Mouse (Mus musculus) intestine, embryonic 14.5 days (tissue): ENCODE measurements around the gene Mcu. TPM values are rescaled to one million over a fixed set of nuclear protein-coding genes. Genes with fewer than 3 reads are reported as not detected.

ENCODE experiments used
- ATAC-seq: fragments of 200-750 bp; cut with Nextera tagmentation; replicated peaks from 2 replicates; pipeline ENCODE4 v1.8.0; 2017; ENCODE audit warnings: low read depth, moderate number of reproducible peaks, moderate TSS enrichment, moderate library complexity; ENCODE audit not compliant: low FRiP score, low TSS enrichment
- DNase-seq: peaks from one replicate; pipeline ENCODE4 v3.0.0-alpha.2; 2018; ENCODE audit warnings: low spot score
- H3K27ac ChIP-seq: fragments of 300-500 bp; sonication (generic); 2 replicates; pipeline ENCODE4 v1.5.1; 2014; ENCODE audit warnings: low read depth, mild to moderate bottlenecking, control low read depth
- H3K27me3 ChIP-seq: fragments of 300-500 bp; sonication (generic); replicated peaks from 2 replicates; pipeline ENCODE4 v1.6.1; 2014; ENCODE audit warnings: low read length, control low read depth; ENCODE audit not compliant: control insufficient read depth, insufficient read depth
- H3K36me3 ChIP-seq: fragments of 300-500 bp; sonication (generic); 2 replicates; pipeline ENCODE4 v1.6.1; 2014; ENCODE audit warnings: low read length, control low read depth; ENCODE audit not compliant: control insufficient read depth, insufficient read depth
- H3K4me1 ChIP-seq: fragments of 300-500 bp; sonication (generic); replicated peaks from 2 replicates; pipeline ENCODE4 v1.6.1; 2014; ENCODE audit warnings: low read length, control low read depth, mixed read lengths; ENCODE audit not compliant: control insufficient read depth, insufficient read depth
- H3K4me2 ChIP-seq: fragments of 300-500 bp; sonication (generic); 2 replicates; pipeline ENCODE4 v1.6.1; 2014; ENCODE audit warnings: low read length
- H3K4me3 ChIP-seq: fragments of 300-500 bp; sonication (generic); 2 replicates; pipeline ENCODE4 v1.5.1; 2014; ENCODE audit warnings: low read depth, low read length, control low read depth, mixed read lengths
- H3K9ac ChIP-seq: fragments of 300-500 bp; sonication (generic); 2 replicates; pipeline ENCODE4 v1.6.1; 2014; ENCODE audit warnings: mild to moderate bottlenecking, low read length
- H3K9me3 ChIP-seq: fragments of 300-500 bp; sonication (generic); 2 replicates; pipeline ENCODE4 v1.6.1; 2016; ENCODE audit warnings: low read length, control low read depth; ENCODE audit not compliant: control insufficient read depth
- WGBS: fragments of 180-500 bp; shearing (Covaris S2); extraction: QIAGEN DNeasy Blood & Tissue Kit; methylation state at CpG from one replicate; pipeline ENCODE4 v1.1.7; 2014; 5-methylcytosine and 5-hydroxymethylcytosine counted together
- polyA plus RNA-seq: library from polyadenylated mRNA; unstranded; fragments of >200 nt; fragmentation: Nextera tagmentation; extraction: Ambion mirVana; gene quantifications from 2 replicates; pipeline ENCODE4 v1.2.1, GENCODE M21; 2014

Gene Mcu
- polyA plus RNA-seq, 1 experiment from 2014 or later: 60.2 TPM

GRCm38 (mm10) chr10:59511427-59511963, 105.0 kb downstream of the Mcu start:
- Histone ChIP-seq H3K9me3 (no peaks in the 10 kb centered on the region), H3K4me3 (no peak overlapping the region), H3K27me3 (no peaks in the 10 kb centered on the region), H3K9ac (no peak overlapping the region), H3K36me3 (no peaks in the 10 kb centered on the region), H3K4me2 (peak overlapping the region; percentile 22; the same call in 1 of the 2 replicates), H3K27ac (peak overlapping the region; percentile 33; the same call in 1 of the 2 replicates), H3K4me1 (peaks cover 34% of the 10 kb centered on the region)
- DNase-seq (no peak), ATAC-seq (no peak)
- WGBS: 47% methylated on average over 14 of the region's 14 CpGs

- Histone ChIP-seq H3K36me3 (no peaks in the 10 kb centered on the region), H3K4me2 (peak overlapping the region; percentile 22; the same call in 1 of the 2 replicates), H3K27ac (peak overlapping the region; percentile 33; the same call in 1 of the 2 replicates), H3K9ac (no peak overlapping the region), H3K9me3 (no peaks in the 10 kb centered on the region), H3K4me1 (peaks cover 34% of the 10 kb centered on the region), H3K4me3 (no peak overlapping the region), H3K27me3 (no peaks in the 10 kb centered on the region)
- WGBS: 48% methylated on average over 14 of the region's 14 CpGs
- DNase-seq: no peak
- ATAC-seq: no peak
Observed at GRCm38 (mm10) chr10:59510713-59511426, 105.6 kb downstream of the Mcu start.

GRCm38 (mm10) chr10:59509197-59509596, 107.3 kb downstream of the Mcu start:
- peak overlapping the region; percentile 33 for H3K27ac ChIP-seq
- no peaks in the 10 kb centered on the region for H3K27me3 ChIP-seq
- H3K4me2 ChIP-seq: no peak overlapping the region
- H3K4me1 ChIP-seq: peaks cover 42% of the 10 kb centered on the region
- DNase-seq: no peak
- H3K9me3 ChIP-seq: no peaks in the 10 kb centered on the region
- H3K36me3 ChIP-seq: no peaks in the 10 kb centered on the region
- no peak overlapping the region for H3K4me3 ChIP-seq
- no peak overlapping the region for H3K9ac ChIP-seq
- ATAC-seq: no peak
- WGBS: 24% methylated on average over 4 of the region's 4 CpGs

GRCm38 (mm10) chr10:59506711-59507110, 109.8 kb downstream of the Mcu start:
- ATAC-seq (peak; percentile 37; the same call in 1 of the 2 replicates), DNase-seq (no peak)
- Histone ChIP-seq H3K27ac (peak overlapping the region; percentile 7; the same call in 1 of the 2 replicates), H3K36me3 (no peaks in the 10 kb centered on the region), H3K27me3 (no peaks in the 10 kb centered on the region), H3K9ac (no peak overlapping the region), H3K4me1 (peaks cover 51% of the 10 kb centered on the region), H3K9me3 (no peaks in the 10 kb centered on the region), H3K4me3 (no peak overlapping the region), H3K4me2 (no peak overlapping the region)
- WGBS: 31% methylated on average over 5 of the region's 5 CpGs

- DNase-seq: no peak
- H3K4me2 ChIP-seq: peak overlapping the region; percentile 41
Observed at GRCm38 (mm10) chr10:59504291-59504690, 112.2 kb downstream of the Mcu start.

GRCm38 (mm10) chr10:59503433-59504210, 112.9 kb downstream of the Mcu start:
- peak; percentile 64 for DNase-seq
- 0 out of 2 replicates have a peak overlapping the region, but pooled peaks have one; percentile 1 for H3K9ac ChIP-seq
- H3K27me3 ChIP-seq: no peaks in the 10 kb centered on the region
- H3K9me3 ChIP-seq: no peaks in the 10 kb centered on the region
- 39% methylated on average over 31 of the region's 31 CpGs for WGBS
- peak overlapping the region; percentile 41 for H3K4me2 ChIP-seq
- H3K4me1 ChIP-seq: peaks cover 25% of the 10 kb centered on the region; the same call in 1 of the 2 replicates
- H3K4me3 ChIP-seq: 0 out of 2 replicates have a peak overlapping the region, but pooled peaks have one; percentile 13
- H3K36me3 ChIP-seq: no peaks in the 10 kb centered on the region
- ATAC-seq: 0 out of 2 replicates have a peak, but pooled peaks have one; percentile 48
- no peak overlapping the region for H3K27ac ChIP-seq

More at GRCm38 (mm10) chr10:59504291-59504690, 112.2 kb downstream of the Mcu start:
- H3K36me3 ChIP-seq: no peaks in the 10 kb centered on the region
- H3K4me3 ChIP-seq: no peak overlapping the region
- WGBS: 49% methylated on average over 3 of the region's 3 CpGs
- H3K27me3 ChIP-seq: no peaks in the 10 kb centered on the region
- H3K4me1 ChIP-seq: peaks cover 31% of the 10 kb centered on the region; the same call in 1 of the 2 replicates
- no peak for ATAC-seq
- H3K27ac ChIP-seq: no peak overlapping the region
- no peaks in the 10 kb centered on the region for H3K9me3 ChIP-seq
- no peak overlapping the region for H3K9ac ChIP-seq

- H3K27ac ChIP-seq: no peak overlapping the region
- no peak overlapping the region for H3K4me3 ChIP-seq
- 75% methylated on average over 12 of the region's 12 CpGs for WGBS
- DNase-seq: no peak
- no peak overlapping the region for H3K4me2 ChIP-seq
- no peaks in the 10 kb centered on the region for H3K9me3 ChIP-seq
- ATAC-seq: no peak
- H3K27me3 ChIP-seq: no peaks in the 10 kb centered on the region
- H3K4me1 ChIP-seq: peaks cover 20% of the 10 kb centered on the region; the same call in 1 of the 2 replicates
- no peaks in the 10 kb centered on the region for H3K36me3 ChIP-seq
- H3K9ac ChIP-seq: no peak overlapping the region
Observed at GRCm38 (mm10) chr10:59502381-59502780, 114.1 kb downstream of the Mcu start.

GRCm38 (mm10) chr10:59501761-59502160, 114.7 kb downstream of the Mcu start:
- no peak for DNase-seq
- Histone ChIP-seq H3K27ac (no peak overlapping the region), H3K4me1 (peaks cover 20% of the 10 kb centered on the region; the same call in 1 of the 2 replicates), H3K36me3 (no peaks in the 10 kb centered on the region), H3K4me2 (no peak overlapping the region), H3K27me3 (no peaks in the 10 kb centered on the region), H3K9me3 (no peaks in the 10 kb centered on the region), H3K9ac (no peak overlapping the region), H3K4me3 (no peak overlapping the region)
- WGBS: 79% methylated on average over 9 of the region's 9 CpGs
- ATAC-seq: no peak
